Mouse (Mus musculus): ENCODE measurements at regions not wholly inside any gene's neighbourhood (a gene's known extent, or its start where the extent isn't known, plus 50 kb on each side); places are given as distances from the start of the nearest gene placed in this dataset.

DNA sequence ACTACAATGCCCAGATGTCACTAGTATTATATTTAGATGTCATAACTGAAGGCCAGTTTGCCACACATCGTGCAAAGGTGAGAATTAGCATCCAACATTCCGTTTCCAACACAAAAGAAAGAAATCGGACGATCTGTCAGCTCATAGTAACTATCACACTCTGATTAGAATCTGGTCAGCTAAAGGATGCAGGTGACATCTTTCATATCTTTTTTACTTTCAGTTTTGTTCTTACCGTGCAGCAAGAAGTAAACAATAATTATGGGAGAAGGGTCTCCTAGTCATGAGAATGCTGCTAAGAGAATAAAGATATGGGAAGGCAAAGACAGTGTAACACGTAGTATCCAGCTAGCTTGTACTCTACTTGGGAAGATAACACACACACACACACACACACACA lies 62.7 kb upstream of the Nrip1 start:
- TF ChIP-seq EP300 (IDR thresholded peaks at IDR 0.05; ENCODE audit: insufficient read depth, low read depth, low read length) (no peak), POLR2A (IDR thresholded peaks at IDR 0.05; ENCODE audit: insufficient read depth, low read length) (no peak)
